Mouse (Mus musculus) gastrocnemius, postnatal 10 days (tissue): ENCODE data around the gene Olfr814. TPM values are rescaled to one million over a fixed set of nuclear protein-coding genes. Genes with fewer than 3 reads are reported as not detected.
"Not testable (repeated sequence)": the region's sequence is repeated elsewhere in the genome, so short reads cannot be mapped to it uniquely, and the experiment has no call there.

Source experiments
- DNase-seq: peaks from one replicate; pipeline ENCODE4 v3.0.0; 2021; ENCODE audit warnings: mixed read lengths
- long read RNA-seq, 2 experiments: library from polyadenylated mRNA; stranded (forward); transcript quantifications; one replicate each; pipeline ENCODE4 v2.0.0; 2021
- total RNA-seq, 2 experiments: library from RNA; stranded (reverse); gene quantifications; 2 replicates each; pipeline ENCODE4 v1.2.3; 2021

Olfr814 gene
- total RNA-seq: not detected
- long read RNA-seq, experiment 1: 0 reads
- long read RNA-seq, experiment 2: 0 reads

DNA sequence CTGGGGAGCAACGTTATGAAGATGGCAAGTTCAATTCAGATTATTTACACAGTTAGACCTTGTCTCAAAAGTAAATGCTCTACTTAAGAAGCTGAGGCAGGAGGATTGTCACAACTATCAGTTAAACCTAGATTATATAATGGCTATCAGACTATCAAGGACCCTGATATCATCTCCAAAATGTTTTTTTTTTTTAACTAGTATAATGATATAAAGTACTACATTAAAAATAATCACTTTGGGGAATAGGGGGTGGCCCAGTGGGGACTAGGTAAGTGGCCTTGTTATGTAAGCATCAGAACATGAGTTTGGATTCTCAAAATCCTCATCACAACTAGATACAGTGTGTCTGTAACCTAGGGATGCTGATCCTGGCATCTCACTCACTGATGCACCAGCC is at the start of gene Olfr814:
Olfr814 (minus strand) TSS at position 101 of the 400 bp plus-strand sequence.
- DNase-seq: not testable (repeated sequence)

DNA sequence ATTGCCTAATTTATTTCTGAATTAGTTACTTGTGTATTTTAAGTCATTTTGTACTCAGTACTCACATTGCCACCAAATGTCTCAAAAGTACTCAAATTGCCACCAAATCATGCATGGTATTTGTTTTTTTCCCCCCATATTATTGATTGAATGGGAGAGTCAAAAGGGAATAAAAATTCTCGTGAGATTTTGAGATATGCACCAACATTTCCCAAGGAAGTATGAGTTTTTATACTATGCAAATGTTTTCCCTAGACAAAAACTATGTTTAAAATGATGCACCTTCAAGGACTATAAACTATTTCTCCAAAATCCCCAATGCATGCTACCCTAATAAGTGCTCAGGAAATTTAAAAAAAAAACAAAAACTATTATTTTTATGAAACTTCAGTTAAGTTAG is 35.8 kb upstream of the Olfr814 start, which contains the start of gene Olfr816:
Olfr816 (minus strand) TSS at position 101 of the 400 bp plus-strand sequence.
- DNase-seq: no peak

- DNase-seq: not testable (repeated sequence)
Observed at GRCm38 (mm10) chr10:129905767-129906166, 26.1 kb upstream of the Olfr814 start, which contains the start of gene Olfr815. Gene Olfr815, minus strand, starts transcription at chr10:129905867.

DNA sequence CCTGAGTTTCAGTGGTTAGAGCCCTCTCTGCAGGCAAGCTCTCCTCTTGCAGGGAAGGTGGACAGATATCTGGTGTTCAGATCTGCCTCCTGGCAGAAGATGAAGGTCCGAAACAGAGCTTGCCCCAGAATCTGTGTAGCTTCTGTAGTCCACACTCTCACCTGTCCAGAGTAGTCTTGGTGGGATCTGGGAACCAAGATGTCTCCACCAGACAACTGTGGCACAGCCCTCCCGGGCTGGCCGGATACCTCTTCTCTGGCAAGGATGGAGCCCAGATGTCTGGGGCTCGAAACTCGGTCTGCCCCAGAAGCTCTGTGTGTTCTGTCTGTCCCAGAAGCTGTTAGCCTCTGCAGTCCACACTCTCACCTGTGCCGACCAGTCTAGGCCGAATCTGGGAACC is 6.3 kb upstream of the Olfr814 start:
- no peak for DNase-seq

GRCm38 (mm10) chr10:129885496-129885895 is 5.8 kb upstream of the Olfr814 start:
- DNase-seq: not testable (repeated sequence)

DNA sequence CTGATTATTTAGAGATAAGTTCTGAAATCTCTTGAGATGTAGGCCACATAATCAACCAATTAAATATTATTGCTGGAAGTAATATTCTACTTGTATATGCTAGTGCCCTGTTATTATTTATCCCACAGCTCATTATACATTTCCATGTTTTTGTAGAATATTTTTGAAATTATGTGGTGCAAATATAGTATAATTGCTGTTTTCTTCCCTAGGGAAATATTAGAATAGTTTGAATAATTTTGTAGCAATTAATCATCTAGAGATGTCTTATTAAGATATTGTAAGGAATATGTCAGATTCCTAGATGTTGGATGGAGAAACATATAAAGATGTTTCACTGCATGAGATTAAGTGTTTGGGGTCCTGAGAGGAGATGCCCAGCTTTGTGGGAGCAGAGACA is 24.6 kb downstream of the Olfr814 start, which contains the start of gene Olfr813:
Olfr813 (plus strand) TSS at position 301 of the 400 bp plus-strand sequence.
- DNase-seq: no peak

GRCm38 (mm10) chr10:129847343-129847742 is 32.3 kb downstream of the Olfr814 start:
- no peak for DNase-seq

DNA sequence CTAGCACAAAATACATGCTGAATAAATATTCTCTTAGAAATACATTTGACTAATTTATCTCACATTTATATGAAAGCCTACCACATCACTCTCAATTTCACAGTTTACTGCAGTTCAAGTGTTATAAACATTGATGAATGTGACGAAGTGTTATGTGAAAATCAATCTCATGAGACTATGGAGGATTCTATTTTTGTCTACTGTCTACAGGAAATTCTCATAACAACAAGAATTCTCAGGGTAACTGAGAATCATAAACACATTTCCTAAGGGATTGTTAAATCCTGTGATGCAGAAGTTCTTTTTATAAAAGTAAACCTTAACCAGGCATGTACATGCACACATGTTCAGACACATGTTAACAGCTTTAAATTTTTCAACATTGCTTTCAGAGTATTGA is 33.7 kb downstream of the Olfr814 start, which contains the start of gene Olfr812:
Olfr812 (minus strand) TSS at position 101 of the 400 bp plus-strand sequence.
- no peak for DNase-seq

Other genes starting within 250 kb of the Olfr814 start
- not detected for gene Olfr799, start 242.4 kb downstream of the Olfr814 start, total RNA-seq
- gene Olfr800, start 222.2 kb downstream of the Olfr814 start, total RNA-seq: not detected
- not detected for gene Olfr801, start 206.0 kb downstream of the Olfr814 start, total RNA-seq
- not detected for gene Olfr802, start 191.7 kb downstream of the Olfr814 start, total RNA-seq
- gene Olfr803, start 185.6 kb downstream of the Olfr814 start, total RNA-seq: not detected
- gene Olfr804, start 176.6 kb downstream of the Olfr814 start, total RNA-seq: not detected
- gene Olfr805, start 150.5 kb downstream of the Olfr814 start, total RNA-seq: not detected
- not detected for gene Olfr806, start 137.9 kb downstream of the Olfr814 start, total RNA-seq
- gene Olfr807, start 122.1 kb downstream of the Olfr814 start, total RNA-seq: not detected
- not detected for gene Olfr808, start 114.4 kb downstream of the Olfr814 start, total RNA-seq
- not detected for gene Olfr809, start 105.2 kb downstream of the Olfr814 start, total RNA-seq
- not detected for gene Olfr810, start 84.9 kb downstream of the Olfr814 start, total RNA-seq
- not detected for gene Olfr811, start 75.5 kb downstream of the Olfr814 start, total RNA-seq
- not detected for gene Olfr812, start 33.8 kb downstream of the Olfr814 start, total RNA-seq
- gene Olfr813, start 24.5 kb downstream of the Olfr814 start, total RNA-seq: not detected
- not detected for gene Olfr815, start 26.0 kb upstream of the Olfr814 start, total RNA-seq
- not detected for gene Olfr816, start 35.7 kb upstream of the Olfr814 start, total RNA-seq
- not detected for gene Olfr818, start 69.2 kb upstream of the Olfr814 start, total RNA-seq
- gene Olfr819, start 87.4 kb upstream of the Olfr814 start, total RNA-seq: not detected
- not detected for gene Olfr247, start 96.3 kb upstream of the Olfr814 start, total RNA-seq
- not detected for gene Gm10310, start 105.2 kb upstream of the Olfr814 start, total RNA-seq
- not detected for gene Olfr820, start 132.8 kb upstream of the Olfr814 start, total RNA-seq
- gene Olfr821, start 150.5 kb upstream of the Olfr814 start, total RNA-seq: not detected
- not detected for gene Olfr822, start 191.4 kb upstream of the Olfr814 start, total RNA-seq
- gene Olfr823, start 235.5 kb upstream of the Olfr814 start, total RNA-seq: not detected